Mouse (Mus musculus) urinary bladder, postnatal 36 days (tissue): ENCODE measurements around the gene Tgfb3.

ENCODE experiments used
- DNase-seq, 2 experiments: peaks; one replicate each; pipeline ENCODE4 v3.0.0; 2022; ENCODE audit warnings: low spot score in 2 of 2, mixed read lengths in 1 of 2

Tgfb3 gene

GRCm38 (mm10) chr12:86078553-86079201, at the start of gene Tgfb3:
TSS of gene Tgfb3 (minus strand) at chr12:86079041.
- peak; percentile 32 to 55 for DNase-seq

- peak in 1 of 2 experiments; percentile 44 for DNase-seq
These were observed 49.3 kb upstream of the Tgfb3 start for GRCm38 (mm10) chr12:86128122-86128521.

GRCm38 (mm10) chr12:86124016-86124415, 45.2 kb upstream of the Tgfb3 start:
- DNase-seq: no peak

GRCm38 (mm10) chr12:86116295-86116835, 37.5 kb upstream of the Tgfb3 start:
- DNase-seq: no peak

GRCm38 (mm10) chr12:86110637-86111036, 31.8 kb upstream of the Tgfb3 start:
- no peak for DNase-seq

- no peak for DNase-seq
These were observed 30.7 kb upstream of the Tgfb3 start for GRCm38 (mm10) chr12:86109531-86109930.

GRCm38 (mm10) chr12:86107645-86108044, 28.8 kb upstream of the Tgfb3 start:
- DNase-seq: no peak

- no peak for DNase-seq
These were observed 27.2 kb upstream of the Tgfb3 start for GRCm38 (mm10) chr12:86106086-86106485.

GRCm38 (mm10) chr12:86105546-86105945, 26.7 kb upstream of the Tgfb3 start:
- no peak for DNase-seq

GRCm38 (mm10) chr12:86104297-86104696, 25.5 kb upstream of the Tgfb3 start:
- DNase-seq: no peak

GRCm38 (mm10) chr12:86103852-86104251, 25.0 kb upstream of the Tgfb3 start:
- no peak for DNase-seq

GRCm38 (mm10) chr12:86103391-86103790, 24.6 kb upstream of the Tgfb3 start:
- DNase-seq: no peak

GRCm38 (mm10) chr12:86102686-86103085, 23.8 kb upstream of the Tgfb3 start:
- no peak for DNase-seq

- DNase-seq: no peak
These were observed 21.9 kb upstream of the Tgfb3 start for GRCm38 (mm10) chr12:86100711-86101110.

- DNase-seq: no peak
These were observed 18.9 kb upstream of the Tgfb3 start for GRCm38 (mm10) chr12:86097781-86098180.

- no peak for DNase-seq
These were observed 17.0 kb upstream of the Tgfb3 start for GRCm38 (mm10) chr12:86095806-86096205.

GRCm38 (mm10) chr12:86094075-86094474, 15.2 kb upstream of the Tgfb3 start:
- DNase-seq: no peak

- no peak for DNase-seq
These were observed 12.8 kb upstream of the Tgfb3 start for GRCm38 (mm10) chr12:86091601-86092132.

- DNase-seq: no peak
These were observed 11.9 kb upstream of the Tgfb3 start for GRCm38 (mm10) chr12:86090764-86091163.

GRCm38 (mm10) chr12:86088042-86088441, 9.2 kb upstream of the Tgfb3 start:
- no peak for DNase-seq

- no peak for DNase-seq
These were observed 7.7 kb upstream of the Tgfb3 start for GRCm38 (mm10) chr12:86086550-86086949.

GRCm38 (mm10) chr12:86085873-86086272, 7.0 kb upstream of the Tgfb3 start:
- DNase-seq: no peak

GRCm38 (mm10) chr12:86082481-86083012, 3.7 kb upstream of the Tgfb3 start, which contains the start of gene Ift43:
TSS of gene Ift43 (plus strand) at chr12:86082541.
- peak; percentile 81 to 87 for DNase-seq
